Mouse (Mus musculus): ENCODE measurements around the gene Fam172a.

Fam172a gene

GRCm38 (mm10) chr13:78180261-78180660 lies 478.4 kb downstream of the Fam172a start:
- CTCF ChIA-PET = no interaction called here

GRCm38 (mm10) chr13:78181071-78181929 lies 479.5 kb downstream of the Fam172a start:
- CTCF ChIA-PET = interaction anchor here (0.5 kb wide), 2 partner anchors 19 to 327 kb away, joined by 3 to 11 read pairs; no protein-coding TSS in a partner anchor

- CTCF ChIA-PET = no interaction called here
Measured at GRCm38 (mm10) chr13:78181930-78182558, 480.2 kb downstream of the Fam172a start.

- CTCF ChIA-PET = no interaction called here
Measured at GRCm38 (mm10) chr13:78183004-78183403, 481.2 kb downstream of the Fam172a start.

GRCm38 (mm10) chr13:78183986-78184385 lies 482.2 kb downstream of the Fam172a start:
- CTCF ChIA-PET = interaction anchor here (0.6 kb wide), 1 partner anchor 73 kb away, joined by 4 read pairs; no protein-coding TSS in a partner anchor

GRCm38 (mm10) chr13:78184786-78185466 lies 483.1 kb downstream of the Fam172a start:
- CTCF ChIA-PET = no interaction called here

- CTCF ChIA-PET = interaction anchor here (1.2 kb wide), 1 partner anchor 13 kb away, joined by 6 read pairs; the partner anchor contains the start of gene Nr2f1
Measured at GRCm38 (mm10) chr13:78186340-78186946, 484.6 kb downstream of the Fam172a start.

GRCm38 (mm10) chr13:78187833-78188232 lies 486.0 kb downstream of the Fam172a start:
- CTCF ChIA-PET = no interaction called here

- CTCF ChIA-PET = no interaction called here
Measured at GRCm38 (mm10) chr13:78189586-78189985, 487.8 kb downstream of the Fam172a start.

- CTCF ChIA-PET = no interaction called here
Measured at GRCm38 (mm10) chr13:78193211-78193610, 491.4 kb downstream of the Fam172a start.

GRCm38 (mm10) chr13:78194135-78194849 lies 492.5 kb downstream of the Fam172a start:
- CTCF ChIA-PET = no interaction called here

GRCm38 (mm10) chr13:78194850-78195600 lies 493.2 kb downstream of the Fam172a start:
- CTCF ChIA-PET = no interaction called here

- CTCF ChIA-PET = no interaction called here
Measured at GRCm38 (mm10) chr13:78195601-78196115, 493.8 kb downstream of the Fam172a start.

GRCm38 (mm10) chr13:78196236-78196796 lies 494.5 kb downstream of the Fam172a start:
- CTCF ChIA-PET = no interaction called here

- CTCF ChIA-PET = no interaction called here
Measured at GRCm38 (mm10) chr13:78197286-78197818, 495.5 kb downstream of the Fam172a start.

- CTCF ChIA-PET = no interaction called here
Measured at GRCm38 (mm10) chr13:78197819-78198390, 496.1 kb downstream of the Fam172a start.

GRCm38 (mm10) chr13:78198391-78198870 lies 496.6 kb downstream of the Fam172a start:
- CTCF ChIA-PET = no interaction called here

- CTCF ChIA-PET = interaction anchor here (1.2 kb wide), 1 partner anchor 13 kb away, joined by 6 read pairs; no protein-coding TSS in a partner anchor
Measured at GRCm38 (mm10) chr13:78198871-78199641, 497.2 kb downstream of the Fam172a start.

Measured in spleen, embryonic (tissue).